Mouse (Mus musculus): ENCODE data around the gene Baiap3. TPM values are rescaled to one million over a fixed set of nuclear protein-coding genes. Genes with fewer than 3 reads are reported as not detected.
A peak's percentile ranks its signal among the peaks of the same experiment; 100 is the strongest.

Gene Baiap3
- polyA plus RNA-seq (2012; rRNA removed) = 12.5 and 18.6 TPM in 2 replicates

- DNase-seq (ENCODE audit: extremely low spot score in 1 of 2, low spot score in 1 of 2) = no peak
Observed at GRCm38 (mm10) chr17:25256140-25256754, at the start of gene Baiap3. Baiap3 (minus strand) TSS chr17:25256364.

- no peak for DNase-seq (ENCODE audit: extremely low spot score in 1 of 2, low spot score in 1 of 2)
Observed at GRCm38 (mm10) chr17:25298094-25298493, 41.9 kb upstream of the Baiap3 start, which contains the start of gene Prss34. Prss34 (plus strand) TSS chr17:25298394.

GRCm38 (mm10) chr17:25294111-25294510 is 37.9 kb upstream of the Baiap3 start:
- DNase-seq (ENCODE audit: extremely low spot score in 1 of 2, low spot score in 1 of 2) = no peak

GRCm38 (mm10) chr17:25293495-25293894 is 37.3 kb upstream of the Baiap3 start:
- DNase-seq (ENCODE audit: extremely low spot score in 1 of 2, low spot score in 1 of 2) = no peak

GRCm38 (mm10) chr17:25290411-25290810 is 34.2 kb upstream of the Baiap3 start:
- DNase-seq (ENCODE audit: extremely low spot score in 1 of 2, low spot score in 1 of 2) = no peak

GRCm38 (mm10) chr17:25288842-25289241 is 32.7 kb upstream of the Baiap3 start:
- DNase-seq (ENCODE audit: extremely low spot score in 1 of 2, low spot score in 1 of 2) = peak in 1 of 2 experiments; percentile 61

- DNase-seq (ENCODE audit: extremely low spot score in 1 of 2, low spot score in 1 of 2) = peak; percentile 27 to 82
Observed at GRCm38 (mm10) chr17:25285033-25285432, 28.9 kb upstream of the Baiap3 start.

- DNase-seq (ENCODE audit: extremely low spot score in 1 of 2, low spot score in 1 of 2) = no peak
Observed at GRCm38 (mm10) chr17:25282133-25282532, 26.0 kb upstream of the Baiap3 start.

GRCm38 (mm10) chr17:25275833-25276232 is 19.7 kb upstream of the Baiap3 start:
- no peak for DNase-seq (ENCODE audit: extremely low spot score in 1 of 2, low spot score in 1 of 2)

- no peak for DNase-seq (ENCODE audit: extremely low spot score in 1 of 2, low spot score in 1 of 2)
Observed at GRCm38 (mm10) chr17:25274571-25275346, 18.6 kb upstream of the Baiap3 start, which contains the start of gene Ube2i. Ube2i (minus strand) TSS chr17:25274622.

GRCm38 (mm10) chr17:25273706-25274501 is 17.7 kb upstream of the Baiap3 start:
- DNase-seq (ENCODE audit: extremely low spot score in 1 of 2, low spot score in 1 of 2) = peak; percentile 88 to 99

- DNase-seq (ENCODE audit: extremely low spot score in 1 of 2, low spot score in 1 of 2) = peak in 1 of 2 experiments; percentile 89
Observed at GRCm38 (mm10) chr17:25272951-25273705, 17.0 kb upstream of the Baiap3 start.

- DNase-seq (ENCODE audit: extremely low spot score in 1 of 2, low spot score in 1 of 2) = no peak
Observed at GRCm38 (mm10) chr17:25272326-25272725, 16.2 kb upstream of the Baiap3 start.

GRCm38 (mm10) chr17:25270795-25271335 is 14.7 kb upstream of the Baiap3 start:
- DNase-seq (ENCODE audit: extremely low spot score in 1 of 2, low spot score in 1 of 2) = no peak

- DNase-seq (ENCODE audit: extremely low spot score in 1 of 2, low spot score in 1 of 2) = peak in 1 of 2 experiments; percentile 45
Observed at GRCm38 (mm10) chr17:25264453-25264852, 8.3 kb upstream of the Baiap3 start.

- no peak for DNase-seq (ENCODE audit: extremely low spot score in 1 of 2, low spot score in 1 of 2)
Observed at GRCm38 (mm10) chr17:25257804-25258261, 1.7 kb upstream of the Baiap3 start.

- DNase-seq (ENCODE audit: extremely low spot score in 1 of 2, low spot score in 1 of 2) = no peak
Observed at GRCm38 (mm10) chr17:25255110-25255509, 1.1 kb downstream of the Baiap3 start.

- DNase-seq (ENCODE audit: extremely low spot score in 1 of 2, low spot score in 1 of 2) = peak in 1 of 2 experiments; percentile 41
Observed at GRCm38 (mm10) chr17:25253760-25254159, 2.4 kb downstream of the Baiap3 start.

GRCm38 (mm10) chr17:25252643-25253042 is 3.5 kb downstream of the Baiap3 start:
- DNase-seq (ENCODE audit: extremely low spot score in 1 of 2, low spot score in 1 of 2) = no peak

Data from frontal cortex, adult 2 months (tissue).